Mouse (Mus musculus): ENCODE data around the gene D5Ertd579e.

The D5Ertd579e gene

DNA sequence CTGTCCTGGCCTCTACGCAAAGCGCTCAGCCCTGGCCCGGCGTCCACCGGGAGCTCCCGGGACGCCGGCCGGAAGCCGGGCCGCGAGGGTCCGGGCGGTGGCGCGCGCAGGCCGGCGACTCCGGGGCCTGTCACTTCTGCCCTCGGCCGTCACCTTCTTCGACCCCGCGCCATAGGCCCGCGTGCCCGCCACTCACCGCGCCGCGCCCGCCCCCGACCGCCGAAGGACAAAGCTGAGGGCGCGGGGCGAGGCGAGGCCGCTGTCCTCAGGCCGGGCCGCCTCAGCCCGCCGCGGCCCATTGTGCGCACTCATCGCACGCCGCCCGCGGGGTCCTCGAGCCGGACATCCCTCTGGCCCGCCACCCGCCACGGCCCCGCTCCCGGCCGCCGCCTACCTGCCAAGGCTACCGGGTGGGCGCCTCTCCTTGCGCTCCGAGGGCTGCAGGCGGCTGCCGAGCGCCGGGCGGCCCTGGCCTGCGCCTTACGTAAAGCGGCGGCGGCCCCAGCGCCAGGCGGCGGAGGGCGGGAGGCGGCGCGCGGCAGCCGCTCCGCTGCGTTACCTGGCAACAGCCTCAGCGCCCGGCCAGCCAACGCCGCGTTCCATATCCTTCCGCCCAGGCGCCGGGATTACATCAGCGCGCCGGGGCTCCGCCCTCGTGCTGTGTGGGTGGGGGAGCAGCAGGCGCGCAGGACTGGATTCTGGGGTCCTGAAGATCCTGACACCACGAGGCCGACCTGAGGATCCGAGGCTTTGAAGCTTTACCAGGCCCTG lies at the start of gene D5Ertd579e:
TSS of gene D5Ertd579e (minus strand) at position 564 of the 771 bp plus-strand sequence.
- no peak for DNase-seq (ENCODE audit: extremely low read depth, low read depth, low spot score)

DNA sequence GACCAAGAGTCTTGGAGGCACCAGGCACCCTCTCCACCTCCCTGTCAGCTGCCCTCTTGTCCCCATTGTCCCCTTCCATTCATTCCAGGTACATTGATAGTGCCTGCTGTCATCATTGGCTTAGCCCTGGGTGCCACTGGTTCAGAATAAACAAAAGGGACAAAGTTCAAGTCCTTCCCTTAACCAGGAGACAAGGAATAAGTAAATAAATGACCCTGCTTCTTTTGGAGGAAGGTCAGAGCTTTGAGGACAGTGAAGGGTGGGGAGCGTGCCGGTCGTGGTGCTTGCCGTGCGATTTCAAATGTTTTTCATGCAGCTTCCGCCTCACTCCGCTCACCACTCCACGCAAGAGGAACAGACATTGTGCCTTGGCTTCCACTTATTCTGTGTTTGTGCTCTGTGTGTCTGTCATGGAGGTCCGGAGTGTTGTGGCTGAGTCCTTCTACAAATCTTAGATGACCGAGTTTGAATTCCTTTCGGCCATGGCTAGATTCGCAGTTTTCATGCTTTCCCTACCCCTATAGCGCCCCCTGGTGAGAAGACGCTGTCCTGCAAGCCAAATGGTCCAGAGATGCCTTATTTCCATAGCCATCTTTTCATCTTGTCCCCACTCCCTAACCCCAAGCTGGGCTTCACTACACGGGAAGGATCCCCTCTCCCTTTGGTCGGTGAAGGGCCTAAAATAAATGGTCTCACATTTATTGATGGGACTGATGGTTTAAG lies 46.5 kb upstream of the D5Ertd579e start:
- DNase-seq (ENCODE audit: extremely low read depth, low read depth, low spot score) = no peak

DNA sequence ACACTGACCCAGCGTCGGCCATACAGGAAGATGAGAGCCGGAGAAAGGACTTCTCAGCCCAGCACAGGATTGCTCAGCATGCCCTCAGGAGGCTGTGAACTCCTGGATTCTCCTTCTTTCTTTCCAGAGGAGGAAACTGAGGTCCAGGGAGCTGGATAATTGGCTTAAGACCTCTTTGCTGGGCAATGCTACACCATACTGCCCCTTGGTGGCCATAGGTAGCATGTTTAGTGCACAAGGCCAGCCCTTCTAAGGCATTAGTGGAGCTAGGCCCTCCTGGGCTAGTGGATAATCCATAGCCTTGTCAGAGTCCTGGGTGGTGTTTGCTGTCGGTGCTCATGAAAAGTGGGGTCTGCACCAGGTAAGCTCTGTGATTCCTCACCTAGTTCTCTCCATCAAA lies 44.0 kb upstream of the D5Ertd579e start:
- no peak for DNase-seq (ENCODE audit: extremely low read depth, low read depth, low spot score)

DNA sequence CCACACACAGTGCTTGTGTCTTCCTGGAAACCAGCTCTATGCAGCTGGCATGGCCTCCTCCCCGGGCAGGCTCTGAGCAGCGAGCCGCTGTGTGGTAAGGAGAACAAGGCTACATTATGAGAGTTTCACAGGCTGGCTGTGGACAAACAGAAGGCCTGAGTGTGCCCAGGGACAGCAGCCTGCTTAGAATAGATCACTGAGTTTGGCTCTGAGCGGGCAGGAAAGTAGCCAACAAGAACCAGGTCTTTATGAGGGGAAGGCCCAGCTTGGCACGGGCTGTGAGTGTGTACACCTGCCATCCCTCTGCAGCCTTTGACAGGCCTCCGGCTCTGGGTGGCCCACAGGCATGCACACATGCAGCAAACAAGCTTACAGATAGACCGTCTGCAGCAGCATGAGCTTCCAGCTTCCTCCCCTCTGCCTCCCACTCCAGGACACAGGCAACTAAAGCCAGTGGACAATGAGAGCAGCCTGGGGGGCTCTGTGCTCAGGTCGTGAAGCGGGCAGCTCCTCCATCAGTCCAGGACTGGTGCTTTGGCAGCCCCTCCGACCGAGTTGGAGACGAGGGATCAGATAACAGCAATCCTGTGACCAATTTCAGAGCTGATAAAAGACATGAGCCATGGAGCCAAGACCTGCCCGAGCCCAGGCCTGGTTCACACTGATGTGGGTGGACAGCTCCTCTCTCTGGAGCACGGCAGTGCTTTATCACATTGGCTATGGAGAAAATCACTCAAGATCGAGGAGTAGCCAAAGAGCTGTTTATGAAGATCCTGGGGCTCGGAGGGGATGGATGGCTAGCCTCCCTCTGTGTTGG lies 43.2 kb upstream of the D5Ertd579e start:
- DNase-seq (ENCODE audit: extremely low read depth, low read depth, low spot score) = no peak

DNA sequence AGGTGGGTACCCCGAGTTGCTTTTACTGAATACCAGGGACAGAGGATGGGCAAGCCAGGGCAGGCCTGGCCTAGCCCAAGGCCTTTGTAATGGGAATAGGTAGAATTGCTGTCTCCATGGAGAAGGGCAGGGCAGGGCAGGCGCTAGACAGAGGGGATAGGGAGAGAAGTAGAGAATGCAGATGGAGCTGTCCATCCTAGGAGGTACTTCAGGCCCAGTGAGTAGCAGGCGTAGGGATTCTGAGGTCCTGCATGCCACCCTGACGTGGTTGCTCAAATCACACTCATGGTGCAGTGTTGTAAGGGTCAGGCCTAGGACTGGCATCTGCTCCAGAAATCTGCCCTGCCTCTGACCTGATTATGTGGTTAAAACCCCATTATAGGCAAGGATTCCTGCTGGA lies 41.9 kb upstream of the D5Ertd579e start:
- no peak for DNase-seq (ENCODE audit: extremely low read depth, low read depth, low spot score)

DNA sequence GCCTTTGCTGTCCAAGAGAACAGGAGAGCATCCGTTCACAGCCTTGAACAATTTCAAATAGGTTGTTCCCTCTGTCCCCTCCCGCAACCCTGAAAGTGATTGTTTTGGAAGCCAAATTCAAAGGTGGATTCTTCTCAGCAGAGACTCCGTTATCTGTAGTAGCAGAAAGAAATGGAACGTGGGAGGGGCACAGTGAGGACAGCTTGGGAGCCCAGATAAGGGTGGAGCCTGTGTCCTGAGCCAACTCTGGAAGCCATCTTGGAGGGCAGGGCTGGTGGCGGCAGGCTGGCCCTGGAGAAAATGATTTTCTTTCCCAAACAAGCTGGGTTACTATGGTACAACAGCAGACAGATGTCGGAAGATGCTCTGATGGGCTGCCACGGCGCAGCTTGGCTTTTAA lies 40.2 kb upstream of the D5Ertd579e start:
- no peak for DNase-seq (ENCODE audit: extremely low read depth, low read depth, low spot score)

DNA sequence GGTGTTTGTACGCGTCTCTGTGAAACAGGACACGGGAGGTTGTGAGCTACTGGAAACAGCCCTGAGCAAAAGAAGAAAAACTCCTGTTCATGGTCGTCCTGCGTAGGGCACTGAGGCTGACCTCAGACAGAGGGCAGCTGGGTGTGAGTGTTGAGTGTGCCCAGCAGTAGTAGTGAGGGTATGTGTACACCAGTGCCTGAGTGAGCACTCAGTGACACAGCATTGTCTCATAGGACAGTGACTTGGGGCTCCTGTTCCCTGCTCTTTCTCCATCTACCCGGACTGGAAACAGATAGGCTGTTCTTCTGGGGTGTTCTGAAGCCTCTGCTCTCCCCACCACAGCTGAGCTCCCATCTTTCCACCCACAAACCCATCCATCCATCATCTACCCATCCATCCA lies 39.3 kb upstream of the D5Ertd579e start:
- no peak for DNase-seq (ENCODE audit: extremely low read depth, low read depth, low spot score)

DNA sequence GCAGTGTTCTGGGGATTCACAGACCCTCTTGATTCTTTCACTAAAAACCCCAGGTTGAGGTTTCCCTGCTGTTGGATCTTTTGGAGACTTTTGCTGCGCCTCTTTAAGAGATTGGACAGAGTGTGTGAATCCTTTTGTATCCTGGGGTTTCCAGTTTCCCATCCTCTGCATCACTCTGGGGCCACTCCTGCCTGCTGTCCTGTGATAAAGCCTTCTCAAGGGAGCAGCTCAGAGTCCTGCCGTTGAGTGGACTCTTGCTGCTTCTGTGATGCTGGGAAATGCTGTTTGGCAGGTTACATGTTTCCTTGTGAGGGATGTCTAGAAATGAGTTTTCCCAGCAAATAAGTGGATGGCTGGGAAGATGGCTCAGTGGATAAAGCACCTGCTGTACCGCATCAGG lies 37.6 kb upstream of the D5Ertd579e start:
- no peak for DNase-seq (ENCODE audit: extremely low read depth, low read depth, low spot score)

DNA sequence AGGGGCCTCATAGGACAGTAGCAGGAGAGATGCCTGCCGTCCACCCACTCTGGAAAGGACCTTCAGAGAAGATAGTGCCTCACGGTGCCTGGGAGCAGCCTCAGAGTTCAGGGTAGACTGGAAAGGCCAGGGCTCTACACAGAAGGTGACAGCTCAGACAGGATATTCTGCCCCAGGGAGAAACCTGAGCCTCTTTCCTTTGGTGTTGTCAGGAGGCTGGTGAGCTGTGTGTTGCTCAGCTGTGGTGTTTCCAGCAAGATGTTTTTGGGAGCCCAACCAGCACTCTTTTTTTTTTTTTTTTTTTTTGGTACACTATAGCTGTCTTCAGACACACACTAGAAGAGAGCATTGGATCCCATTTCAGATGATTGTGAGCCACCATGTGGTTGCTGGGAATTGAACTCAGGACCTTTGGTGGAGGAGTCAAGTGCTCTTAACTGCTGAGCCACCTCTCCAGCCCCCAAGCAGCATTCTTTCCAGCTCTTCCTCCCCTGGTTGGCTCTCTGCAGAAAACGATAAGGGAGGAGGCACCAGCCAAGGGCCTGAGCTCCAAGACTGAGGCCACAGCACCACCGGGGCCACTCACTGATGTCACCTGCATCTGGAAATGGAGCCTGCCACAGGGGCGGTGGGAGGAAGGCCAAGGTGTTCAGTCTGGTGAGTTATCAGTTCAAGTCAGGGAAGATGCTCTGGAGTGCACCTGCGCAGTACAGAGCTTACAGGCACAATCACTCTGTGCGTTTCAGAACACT lies 36.3 kb upstream of the D5Ertd579e start:
- no peak for DNase-seq (ENCODE audit: extremely low read depth, low read depth, low spot score)

DNA sequence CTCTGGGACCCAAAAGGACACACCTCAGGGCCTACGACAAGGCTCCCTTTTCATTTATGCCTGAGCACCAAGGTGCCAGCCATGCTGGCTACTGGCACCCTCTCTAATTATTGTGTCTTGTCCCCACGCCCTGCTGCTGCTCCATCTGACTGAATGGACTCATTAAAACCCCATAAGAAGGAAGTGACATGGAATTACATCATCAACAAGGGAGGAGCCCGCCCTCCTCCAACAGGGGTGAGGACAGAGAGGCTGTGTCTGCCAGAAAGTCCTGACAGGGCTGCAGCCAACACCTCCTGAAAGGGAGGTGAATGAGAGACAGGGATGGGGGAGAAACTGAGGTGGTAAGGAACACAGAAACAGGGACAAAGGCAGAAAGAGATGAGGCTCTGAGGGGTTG lies 34.9 kb upstream of the D5Ertd579e start:
- no peak for DNase-seq (ENCODE audit: extremely low read depth, low read depth, low spot score)

DNA sequence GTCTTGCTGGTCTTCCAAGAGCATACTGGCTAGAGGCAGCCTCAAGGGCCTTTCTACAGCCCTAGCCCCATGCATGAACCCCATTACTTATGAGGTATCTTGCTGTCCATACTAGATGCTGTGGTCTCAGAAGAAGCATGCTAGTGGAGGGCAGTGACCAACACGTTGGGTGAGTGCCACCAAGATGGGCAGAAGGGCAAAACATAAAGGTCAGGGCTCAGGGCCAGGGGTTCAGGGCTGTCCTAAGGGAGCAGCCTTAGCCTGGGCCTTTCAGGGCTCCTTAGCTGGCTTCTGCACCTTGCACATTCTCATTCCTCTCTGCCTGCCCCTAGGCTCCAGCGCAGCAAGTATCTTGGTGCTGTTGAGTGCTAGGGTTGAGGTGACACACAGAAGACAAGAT lies 34.1 kb upstream of the D5Ertd579e start:
- DNase-seq (ENCODE audit: extremely low read depth, low read depth, low spot score) = no peak

DNA sequence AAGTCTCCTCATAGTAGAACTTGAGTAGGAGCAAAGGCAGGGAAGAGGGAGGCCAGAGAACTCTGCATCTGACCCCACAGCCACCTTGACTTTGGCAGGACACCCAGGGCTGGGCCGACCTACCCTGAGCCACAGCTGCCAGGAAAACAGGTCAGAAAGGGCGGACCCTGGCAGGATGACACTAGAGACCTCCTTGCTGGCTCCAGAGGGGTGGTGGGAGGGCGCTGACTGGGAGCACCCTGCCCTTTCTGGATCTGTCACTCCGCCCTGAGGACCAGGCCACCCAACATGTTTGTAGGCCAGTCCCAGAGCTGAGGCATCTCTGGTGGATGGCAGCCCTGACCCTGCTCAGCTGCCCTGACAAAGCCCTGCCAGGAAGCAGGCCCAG lies 33.3 kb upstream of the D5Ertd579e start:
- DNase-seq (ENCODE audit: extremely low read depth, low read depth, low spot score) = no peak

DNA sequence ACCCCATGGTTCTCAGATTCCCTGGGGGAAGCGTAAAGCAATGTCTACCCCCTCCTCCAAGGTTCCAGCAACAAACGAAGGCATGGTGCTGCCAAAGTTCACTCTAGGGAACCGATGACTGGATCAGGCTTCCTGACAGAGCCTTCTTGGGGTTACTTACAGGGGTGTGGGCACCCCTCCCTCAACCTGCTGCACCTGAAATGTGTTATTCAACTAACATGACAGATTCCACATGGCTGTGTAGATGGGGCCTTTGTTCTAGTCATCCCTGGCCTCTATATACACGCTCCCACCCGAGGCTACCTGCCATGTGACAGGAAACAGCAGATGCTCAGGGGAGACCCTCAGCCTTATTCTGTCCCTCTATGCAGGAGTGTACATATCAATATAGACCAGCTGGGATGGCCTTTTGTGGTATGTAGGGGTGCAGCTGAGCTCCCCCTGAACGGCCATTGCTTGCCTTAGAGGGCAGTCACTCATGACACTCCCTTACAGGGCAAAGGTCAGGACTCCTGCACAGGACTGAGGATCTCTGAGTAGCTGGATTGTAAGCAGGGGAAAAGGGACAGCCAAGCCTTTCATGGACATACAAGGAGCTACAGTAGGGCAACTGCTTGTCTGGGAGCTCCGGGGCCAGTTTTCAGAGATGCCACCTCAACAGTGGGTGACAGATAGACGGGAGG lies 32.7 kb upstream of the D5Ertd579e start:
- DNase-seq (ENCODE audit: extremely low read depth, low read depth, low spot score) = no peak

DNA sequence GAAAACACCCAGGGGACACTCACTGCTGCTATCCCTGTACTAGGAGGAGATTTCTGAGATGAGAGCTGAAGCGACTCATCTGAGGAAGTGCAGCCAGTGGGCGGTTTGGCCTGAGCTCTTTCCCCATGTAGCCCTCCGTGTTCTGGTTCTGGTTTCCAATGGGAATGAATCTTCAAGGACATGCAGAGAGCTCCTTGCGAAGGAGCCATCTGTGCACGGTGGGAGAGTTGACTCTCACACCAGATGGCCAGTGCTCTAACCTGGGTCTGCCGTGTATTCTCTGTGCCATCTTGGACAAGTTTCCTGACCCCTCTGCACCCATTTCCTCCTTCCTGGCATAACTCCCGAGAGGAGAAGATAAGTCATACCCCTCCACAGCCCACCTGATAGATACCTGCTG lies 32.0 kb upstream of the D5Ertd579e start:
- no peak for DNase-seq (ENCODE audit: extremely low read depth, low read depth, low spot score)

DNA sequence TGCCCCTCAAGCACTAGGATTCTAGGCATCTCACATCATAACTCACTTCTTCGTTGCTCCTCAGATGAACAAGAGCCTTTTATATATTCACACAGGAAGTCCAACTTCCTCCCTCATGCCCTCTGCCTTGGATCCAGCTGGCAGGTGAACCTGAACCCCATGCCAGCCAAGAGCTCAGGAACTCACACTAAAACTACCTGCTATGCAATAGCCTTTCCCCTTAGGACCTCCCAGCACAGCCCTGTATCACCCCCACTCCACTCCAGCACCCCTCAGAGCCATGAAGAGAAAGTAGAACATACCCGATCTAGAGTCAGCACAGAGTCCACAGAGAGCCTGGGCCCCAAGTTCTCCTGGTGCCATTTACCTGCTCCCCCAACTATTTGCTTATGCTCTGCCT lies 31.3 kb upstream of the D5Ertd579e start:
- no peak for DNase-seq (ENCODE audit: extremely low read depth, low read depth, low spot score)

DNA sequence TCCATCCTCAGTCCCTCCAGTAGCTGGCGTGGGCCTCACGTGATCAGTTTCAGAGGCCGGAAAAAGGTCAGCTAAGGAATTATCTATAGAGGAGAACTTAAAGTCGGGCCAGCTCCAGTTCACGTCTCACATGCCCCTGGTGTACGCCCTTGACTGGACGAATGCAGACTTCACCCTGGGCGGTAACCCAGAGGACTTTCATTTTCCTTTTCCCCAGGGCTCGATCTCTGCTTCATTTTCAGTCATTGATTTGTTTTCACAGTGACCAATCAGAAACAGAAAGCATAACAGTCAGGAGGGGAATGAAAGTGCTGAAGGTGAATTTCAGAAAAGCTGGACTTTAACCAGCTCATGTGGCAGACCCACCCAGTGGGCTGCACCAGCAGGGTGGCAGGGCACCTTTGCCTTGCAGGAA lies 30.6 kb upstream of the D5Ertd579e start:
- no peak for DNase-seq (ENCODE audit: extremely low read depth, low read depth, low spot score)

DNA sequence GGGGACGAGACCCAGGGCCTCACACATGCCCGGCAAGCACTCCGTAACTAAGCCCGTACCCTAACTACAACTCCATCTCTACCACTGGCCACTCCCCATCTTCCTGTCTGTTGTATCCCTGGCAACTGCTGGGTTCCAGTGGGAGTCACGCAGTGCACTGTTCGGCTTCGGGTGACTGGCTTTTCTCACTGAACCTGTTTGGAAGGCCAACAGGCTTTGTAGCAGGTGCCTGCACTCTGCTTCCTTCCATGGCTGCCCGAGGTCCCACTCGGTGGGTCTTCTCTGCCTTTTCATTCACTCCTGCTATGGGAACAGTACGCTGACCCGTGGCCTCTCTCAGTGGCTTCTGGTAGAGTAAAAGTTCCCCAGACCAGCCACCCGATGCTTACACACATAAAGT lies 30.0 kb upstream of the D5Ertd579e start:
- no peak for DNase-seq (ENCODE audit: extremely low read depth, low read depth, low spot score)

DNA sequence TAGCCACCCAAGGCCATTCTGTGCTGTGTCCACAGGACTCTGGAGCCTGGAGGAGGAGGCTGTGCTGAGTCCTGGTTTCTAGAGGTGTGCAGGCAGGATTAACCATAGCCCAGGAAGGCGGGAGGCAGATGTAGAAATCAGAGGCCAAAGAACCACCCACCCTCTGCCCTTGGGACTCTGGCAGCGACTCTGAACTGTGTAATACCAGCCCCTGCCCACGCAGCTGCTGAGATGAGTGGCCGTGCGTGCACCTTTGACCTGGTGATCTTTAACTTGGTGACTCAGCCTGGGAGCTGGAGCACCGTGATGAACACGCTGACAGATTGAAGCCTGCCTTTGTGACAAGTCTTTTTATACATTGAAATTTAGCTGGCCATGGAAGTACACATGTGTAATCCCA lies 28.4 kb upstream of the D5Ertd579e start:
- peak; percentile 91 for DNase-seq (ENCODE audit: extremely low read depth, low read depth, low spot score)

DNA sequence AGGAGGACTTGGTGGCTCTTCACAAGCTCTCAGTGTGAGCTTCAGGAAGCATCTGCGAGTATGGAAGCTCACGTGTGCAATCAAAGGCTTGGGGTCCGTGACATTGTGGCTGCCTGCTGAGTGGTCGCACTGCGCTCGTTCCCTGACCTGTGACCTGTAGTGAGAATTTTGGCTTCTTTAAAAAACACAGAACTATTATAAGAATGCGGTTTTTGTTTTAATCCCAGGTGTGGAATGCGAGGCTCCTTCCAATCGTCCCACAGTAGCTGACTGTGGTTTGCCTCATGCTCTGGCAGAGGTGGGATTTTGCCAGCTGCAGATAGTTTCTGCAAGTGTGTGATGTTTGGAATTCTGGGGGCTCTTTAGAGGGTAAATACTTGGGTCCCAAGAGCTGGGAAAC lies 27.5 kb upstream of the D5Ertd579e start:
- DNase-seq (ENCODE audit: extremely low read depth, low read depth, low spot score) = no peak

DNA sequence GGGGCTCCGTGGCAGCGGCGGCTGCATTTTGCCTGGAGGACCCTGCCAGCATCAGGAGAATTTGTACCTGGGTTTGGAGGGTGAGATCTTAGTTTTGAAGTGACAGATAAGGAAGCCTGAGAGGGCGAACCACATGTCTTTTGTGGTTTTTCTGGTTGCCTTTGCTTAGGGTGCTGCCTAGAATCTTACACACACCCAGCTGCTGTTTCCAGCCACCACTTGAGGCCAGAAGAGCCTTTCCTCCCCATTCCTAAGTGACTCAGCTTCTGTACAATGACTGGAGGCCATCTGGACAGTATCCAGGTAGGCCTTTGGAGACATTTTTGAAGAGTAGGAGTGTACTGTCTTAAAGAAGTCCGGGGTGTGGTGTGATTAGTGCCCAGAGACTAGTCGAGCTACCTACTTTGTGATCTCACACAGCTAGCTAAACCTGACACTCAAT lies 26.6 kb upstream of the D5Ertd579e start:
- peak; percentile 99 for DNase-seq (ENCODE audit: extremely low read depth, low read depth, low spot score)

Measured in fat pad, adult 2 months (tissue).